Mouse (Mus musculus) adrenal gland, postnatal 14 days (tissue): ENCODE results near the gene Dhdh. TPM values are rescaled to one million over a fixed set of nuclear protein-coding genes. Genes with fewer than 3 reads are reported as not detected.
"Not testable (repeated sequence)": the region's sequence is repeated elsewhere in the genome, so short reads cannot be mapped to it uniquely, and the experiment has no call there.

ENCODE experiments used
- DNase-seq: peaks from one replicate; pipeline ENCODE4 v3.0.0; 2021; ENCODE audit warnings: mixed read lengths
- total RNA-seq: library from RNA; stranded (reverse); gene quantifications from 2 replicates; pipeline ENCODE4 v1.2.3, GENCODE M21; 2021

The Dhdh gene
- total RNA-seq, 1 experiment from 2014 or later = 54.1 TPM

DNA sequence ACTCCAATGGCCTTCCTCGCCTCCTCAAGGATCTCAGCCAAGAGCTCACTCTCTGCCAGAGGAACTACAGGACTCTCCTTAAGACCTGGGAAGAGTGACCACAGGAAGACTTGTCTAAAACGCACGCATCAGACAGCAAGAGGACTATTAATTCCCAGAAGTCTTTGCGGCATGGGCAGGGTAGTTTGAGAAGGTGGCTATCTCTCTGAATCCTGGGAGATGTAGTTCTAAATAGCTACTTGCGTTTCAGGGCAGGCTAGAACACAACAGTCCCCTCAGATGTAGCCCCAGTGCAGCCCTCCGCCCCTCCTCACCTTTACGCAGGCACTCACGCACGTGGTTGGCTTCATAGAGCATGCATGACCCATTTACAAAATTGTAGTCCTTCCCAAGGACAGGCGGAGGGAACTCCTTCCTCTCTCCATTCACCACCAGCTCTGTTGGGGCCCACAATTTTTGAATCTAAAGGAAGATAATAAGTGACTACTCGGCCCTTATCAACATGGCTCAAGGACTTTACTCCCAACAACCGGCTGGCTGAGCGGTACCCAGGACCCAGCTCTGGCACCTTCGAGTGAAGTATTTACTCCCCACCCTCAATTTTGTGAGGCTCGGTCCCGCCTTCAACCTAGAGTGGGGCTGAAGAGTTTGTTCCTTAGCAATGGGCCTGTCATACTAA is 13.2 kb downstream of the Dhdh start:
- peak; percentile 53 for DNase-seq

DNA sequence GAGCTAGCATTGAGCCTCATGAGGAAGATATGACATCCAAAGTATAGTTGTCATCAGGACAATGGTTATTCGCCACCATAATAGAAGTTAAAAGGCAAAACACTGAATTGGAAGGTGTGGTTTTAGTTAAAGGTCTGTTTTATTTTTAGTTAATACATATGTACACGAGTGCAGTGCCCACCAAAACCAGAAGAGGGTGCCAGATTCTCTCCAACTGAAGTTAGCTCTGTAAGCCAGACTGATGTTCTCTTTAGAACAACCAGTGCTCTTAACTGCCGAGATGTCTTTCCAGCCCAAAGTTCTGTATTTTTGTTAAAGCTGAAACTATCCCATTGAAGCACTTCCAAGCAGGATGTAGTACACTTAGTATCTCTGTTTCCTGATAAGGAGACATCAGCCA is 17.7 kb downstream of the Dhdh start:
- peak; percentile 77 for DNase-seq

DNA sequence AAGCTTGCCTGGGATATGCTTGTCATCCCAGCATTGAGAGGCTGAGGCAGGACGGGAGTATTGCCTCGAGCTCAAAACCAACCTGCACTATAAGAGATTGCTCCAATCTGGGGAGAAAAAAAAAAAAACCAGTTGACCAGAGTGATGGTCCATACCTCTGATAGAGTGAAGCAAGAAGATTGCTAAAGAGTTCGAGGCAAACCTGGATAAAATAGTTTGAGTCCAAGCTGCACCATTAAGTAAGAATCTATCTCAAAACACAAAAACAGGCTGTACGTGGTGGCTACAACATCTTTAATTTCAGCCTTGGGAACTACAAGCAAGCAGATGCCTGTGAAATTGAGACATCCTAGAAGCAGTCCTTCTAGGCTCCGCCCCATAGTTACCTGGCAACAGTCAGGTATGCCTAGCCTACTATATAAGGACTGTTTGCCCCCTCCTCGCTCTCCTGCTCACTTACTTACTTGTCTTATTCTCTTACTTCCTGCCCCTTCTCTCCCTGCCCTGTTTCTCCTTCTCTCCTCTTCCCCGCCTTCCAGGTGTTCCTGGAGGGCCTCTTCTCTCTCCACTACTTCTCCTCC is 21.4 kb downstream of the Dhdh start:
- no peak for DNase-seq

DNA sequence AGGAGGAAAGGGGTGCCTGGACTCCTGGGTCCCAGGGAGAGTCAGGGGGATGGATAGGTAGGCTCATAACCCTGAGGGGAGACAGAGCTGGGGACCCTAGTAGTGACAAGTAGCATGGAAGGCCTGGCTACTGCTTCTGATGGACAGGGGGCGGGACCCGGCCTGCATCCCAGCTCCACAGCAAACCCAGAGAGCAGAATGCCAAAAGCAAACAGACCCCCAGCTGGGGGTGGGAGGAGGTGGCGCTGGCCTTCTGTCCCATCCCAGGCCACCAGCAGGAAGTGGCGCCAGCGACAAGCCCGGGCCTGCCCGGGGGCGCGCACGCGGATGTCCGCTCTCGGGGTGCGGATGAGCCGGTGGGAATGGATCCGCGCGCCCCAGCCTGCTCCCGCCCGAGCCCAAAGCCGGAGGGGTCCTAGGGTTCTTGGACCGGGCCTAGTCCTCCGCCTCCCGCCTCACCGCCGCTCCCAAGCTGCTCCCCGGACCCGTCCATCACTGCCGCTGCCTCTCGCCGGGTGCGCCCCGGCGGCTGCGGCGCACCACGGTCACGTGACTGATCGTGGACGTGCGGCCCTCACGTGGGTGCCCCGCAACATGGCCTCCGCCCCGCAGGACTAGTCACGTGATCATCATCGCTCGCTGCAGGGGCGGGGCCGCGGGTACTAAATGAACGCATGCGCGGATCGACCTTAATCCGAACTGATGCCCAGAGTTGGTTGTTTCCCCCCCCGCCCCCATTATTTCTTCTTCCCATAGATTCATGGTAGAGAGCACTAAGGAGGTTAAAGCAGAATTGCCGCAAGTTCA is 22.1 kb downstream of the Dhdh start, which contains the start of gene Bax:
Gene Bax, minus strand, starts transcription at position 616 of the 807 bp plus-strand sequence.
- peak; percentile 97 for DNase-seq

DNA sequence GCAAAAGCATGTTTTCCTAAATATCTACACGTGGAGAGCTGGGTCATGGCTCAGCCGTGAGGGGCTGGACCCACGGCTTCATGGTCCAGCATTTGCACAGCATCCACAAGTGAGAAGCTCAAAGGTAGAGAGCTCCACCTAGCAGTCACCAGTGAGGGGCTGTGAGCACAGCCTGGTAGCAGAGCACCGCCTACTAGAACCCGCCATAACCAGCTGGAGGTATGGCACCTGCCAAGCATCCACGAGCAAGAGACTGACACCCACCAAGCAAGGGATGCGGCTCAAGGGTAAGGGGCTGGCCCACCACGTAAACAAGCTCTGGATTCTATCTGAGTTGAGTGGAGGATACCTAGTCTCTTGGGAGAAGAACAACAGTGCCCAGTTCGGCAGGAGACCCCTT is 23.1 kb downstream of the Dhdh start:
- no peak for DNase-seq

DNA sequence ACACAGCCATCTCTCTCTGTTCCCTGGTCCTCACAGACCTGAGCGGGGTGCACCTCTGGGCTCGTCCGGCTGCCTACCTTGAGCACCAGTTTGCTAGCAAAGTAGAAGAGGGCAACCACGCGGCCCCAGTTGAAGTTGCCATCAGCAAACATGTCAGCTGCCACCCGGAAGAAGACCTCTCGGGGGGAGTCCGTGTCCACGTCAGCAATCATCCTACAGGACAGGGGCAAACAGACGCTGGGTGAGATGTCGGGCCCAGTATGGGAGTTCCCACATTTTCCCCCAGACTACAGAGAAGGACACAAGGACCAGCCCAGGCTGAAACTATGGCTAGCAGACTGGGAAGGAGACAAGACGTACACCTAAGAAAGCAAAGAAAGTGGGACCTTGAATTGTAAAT is 23.5 kb downstream of the Dhdh start:
- DNase-seq = no peak

DNA sequence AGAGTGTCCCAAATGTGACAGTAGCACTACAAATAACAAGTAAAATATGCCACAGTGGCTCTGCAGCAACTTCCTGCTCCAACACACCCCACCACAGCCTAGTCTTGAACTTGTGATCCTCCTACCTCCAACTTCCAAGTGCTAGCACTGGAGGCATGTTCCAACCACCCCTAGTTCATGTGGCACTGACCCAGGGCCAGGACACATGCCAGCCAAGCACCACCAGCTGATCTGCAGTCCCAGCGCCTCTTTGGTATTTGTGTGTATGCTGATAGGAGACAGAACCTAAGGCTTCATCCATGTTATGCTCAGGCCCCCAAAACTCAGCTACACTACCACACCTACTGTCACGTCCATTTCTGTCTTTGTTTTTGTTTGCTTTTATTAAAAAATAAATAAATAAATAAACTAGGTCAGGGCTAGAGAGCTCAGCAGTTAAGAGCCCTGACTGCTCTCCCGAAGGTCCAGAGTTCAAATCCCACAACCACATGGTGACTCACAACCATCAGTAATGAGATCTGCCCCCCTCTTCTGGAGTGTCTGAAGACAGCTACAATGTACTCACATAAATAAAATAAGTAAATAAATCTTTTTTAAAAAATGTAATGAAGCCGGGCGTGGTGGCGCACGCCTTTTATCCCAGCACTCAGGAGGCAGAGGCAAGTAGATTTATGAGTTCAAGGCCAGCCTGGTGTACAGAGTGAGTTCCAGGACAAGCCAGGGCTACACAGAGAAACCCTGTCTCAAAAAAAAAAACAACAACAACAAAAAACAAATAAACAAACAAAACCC is 24.4 kb downstream of the Dhdh start:
- DNase-seq = no peak

DNA sequence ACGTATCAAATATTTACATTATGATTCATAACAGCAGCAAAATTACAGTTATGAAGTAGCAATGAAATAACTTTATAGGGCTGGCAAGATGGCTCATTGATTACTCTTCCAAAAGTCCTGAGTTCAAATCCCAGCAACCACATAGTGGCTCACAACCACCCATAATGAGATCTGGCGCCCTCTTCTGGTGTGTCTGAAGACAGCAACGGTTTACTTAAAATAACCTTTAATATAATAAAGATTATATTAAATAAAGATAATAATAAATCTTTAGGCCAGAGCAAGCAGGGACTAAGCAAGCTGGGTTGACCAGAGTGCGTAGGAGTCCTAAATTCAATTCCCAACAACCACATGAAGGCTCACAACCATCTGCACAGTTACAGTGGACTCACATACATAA is 25.7 kb downstream of the Dhdh start:
- DNase-seq = not testable (repeated sequence)

DNA sequence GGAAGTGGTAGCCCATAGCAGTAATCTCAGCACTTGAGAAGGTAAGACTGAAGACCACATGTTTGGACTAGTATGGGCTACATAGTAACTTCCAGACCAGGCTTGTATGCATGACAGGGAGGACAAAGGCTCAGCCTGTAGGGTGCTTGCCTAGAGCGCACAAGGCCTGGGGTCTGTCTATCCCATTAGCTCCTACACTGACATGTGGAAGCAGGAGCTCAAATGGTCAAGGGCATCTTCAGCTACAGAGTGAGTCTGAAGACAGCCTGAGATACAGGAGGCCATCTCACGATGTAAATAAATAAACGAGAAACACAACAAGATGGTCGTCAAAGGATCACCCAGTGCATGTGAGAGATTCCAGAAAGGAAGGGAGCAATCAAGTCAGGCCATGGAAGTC is 26.3 kb downstream of the Dhdh start:
- no peak for DNase-seq

DNA sequence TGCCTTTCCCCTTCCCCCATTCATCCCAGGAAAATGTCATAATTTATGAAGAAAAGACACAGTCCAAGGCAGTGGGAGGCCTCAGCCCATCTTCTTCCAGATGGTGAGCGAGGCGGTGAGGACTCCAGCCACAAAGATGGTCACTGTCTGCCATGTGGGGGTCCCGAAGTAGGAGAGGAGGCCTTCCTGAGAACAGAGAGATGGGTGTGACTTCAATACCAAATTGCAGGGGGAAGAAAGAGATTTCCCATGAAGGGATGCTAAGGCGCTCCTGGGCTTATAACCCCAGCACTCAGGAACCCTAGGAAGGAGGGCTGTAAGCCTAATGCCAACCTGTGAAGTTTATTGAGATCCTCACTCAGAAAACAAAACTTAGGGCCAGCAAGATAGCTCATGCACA is 26.8 kb downstream of the Dhdh start:
- no peak for DNase-seq

DNA sequence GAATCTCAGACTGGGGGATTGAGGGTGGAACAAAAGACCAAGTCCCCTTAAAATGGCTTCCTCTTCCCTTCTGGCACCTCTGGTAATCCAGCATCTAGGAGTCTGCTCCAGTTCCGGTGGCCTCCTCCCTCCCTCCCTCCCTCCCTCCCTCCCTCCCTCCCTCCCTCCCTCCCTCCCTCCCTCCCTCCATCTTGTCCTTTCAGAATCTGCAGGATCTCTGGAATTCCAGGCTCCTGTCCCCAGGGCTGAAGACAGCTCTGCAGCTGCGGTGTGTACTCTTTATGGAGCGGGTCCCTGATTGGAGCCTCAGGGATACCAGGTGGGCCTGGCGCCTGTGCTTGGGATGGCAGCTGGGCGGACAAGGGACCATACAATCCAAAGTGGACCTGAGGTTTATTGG is 27.3 kb downstream of the Dhdh start:
- no peak for DNase-seq

DNA sequence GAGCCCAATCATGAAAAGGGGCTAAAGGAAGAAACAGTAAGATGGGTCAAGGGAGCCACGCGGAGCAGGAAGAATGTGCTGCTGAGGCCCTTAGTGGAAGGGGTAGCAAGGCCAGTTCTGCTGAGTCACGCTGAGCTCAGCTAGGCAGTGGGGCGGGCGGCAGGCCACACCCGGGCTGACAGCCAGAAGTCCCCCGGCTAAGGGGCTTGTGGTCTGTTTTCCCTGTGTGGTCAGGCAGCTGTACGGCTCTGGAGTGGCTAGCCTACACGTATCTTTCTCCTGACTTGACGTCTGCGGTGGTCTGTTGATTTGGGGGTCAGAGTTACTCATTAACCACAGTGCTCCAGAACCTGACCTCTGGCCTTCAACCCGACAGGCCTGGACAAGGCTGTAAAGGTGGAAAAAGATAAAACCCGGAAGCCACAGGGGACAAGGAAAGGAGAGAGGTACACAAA is 27.7 kb downstream of the Dhdh start:
- peak; percentile 82 for DNase-seq

DNA sequence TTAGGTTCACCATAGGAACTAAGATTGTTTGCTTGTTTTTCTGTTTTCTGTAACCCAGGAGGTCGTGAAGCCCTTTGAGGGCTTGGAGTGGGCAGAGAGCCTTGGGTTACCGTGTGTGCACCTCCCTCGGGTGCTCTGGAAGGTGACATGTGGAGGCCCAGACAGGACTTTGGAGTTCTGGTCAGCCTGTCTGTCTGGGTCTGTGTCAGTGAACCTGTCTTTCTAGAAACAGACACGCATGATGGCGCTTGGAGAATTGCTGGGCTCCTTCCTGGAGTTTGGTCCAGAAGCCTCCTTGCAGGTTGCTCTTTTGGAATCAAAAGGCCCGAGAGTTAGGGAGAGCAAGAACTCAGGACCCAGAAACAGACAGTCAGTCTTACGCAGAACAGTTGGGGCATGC is 28.2 kb downstream of the Dhdh start:
- DNase-seq = no peak

DNA sequence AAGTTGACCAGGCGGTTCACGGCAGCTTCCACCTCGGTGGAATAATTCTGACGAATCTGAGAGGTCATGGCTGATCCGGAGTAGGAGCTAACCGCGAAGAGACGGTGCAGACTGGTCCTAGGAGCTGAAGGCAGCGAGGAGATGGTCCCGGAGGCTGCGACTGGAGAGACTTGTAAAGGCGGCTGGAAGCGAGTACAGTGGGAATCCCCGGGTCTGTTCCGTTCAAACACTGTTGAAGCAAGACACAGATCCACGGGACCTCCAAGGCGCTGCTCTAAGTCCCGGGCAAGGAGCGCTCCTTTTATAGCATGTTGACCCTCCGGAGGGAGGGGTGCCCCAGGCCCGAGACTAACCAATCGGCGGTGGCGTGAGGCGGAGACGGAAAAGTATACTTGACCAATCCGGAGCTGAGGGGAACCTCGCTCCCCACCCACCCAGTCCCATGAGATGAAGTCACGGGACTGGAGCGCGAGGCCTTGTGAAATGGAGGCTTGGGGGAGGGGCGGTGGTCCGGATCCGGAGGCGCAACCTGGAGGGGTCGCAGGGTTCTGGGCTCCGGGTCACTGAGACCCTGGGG is 29.0 kb downstream of the Dhdh start, which contains the start of gene Ftl1:
Gene Ftl1, minus strand, starts transcription at position 321 of the 577 bp plus-strand sequence.
- DNase-seq = peak; percentile 98

DNA sequence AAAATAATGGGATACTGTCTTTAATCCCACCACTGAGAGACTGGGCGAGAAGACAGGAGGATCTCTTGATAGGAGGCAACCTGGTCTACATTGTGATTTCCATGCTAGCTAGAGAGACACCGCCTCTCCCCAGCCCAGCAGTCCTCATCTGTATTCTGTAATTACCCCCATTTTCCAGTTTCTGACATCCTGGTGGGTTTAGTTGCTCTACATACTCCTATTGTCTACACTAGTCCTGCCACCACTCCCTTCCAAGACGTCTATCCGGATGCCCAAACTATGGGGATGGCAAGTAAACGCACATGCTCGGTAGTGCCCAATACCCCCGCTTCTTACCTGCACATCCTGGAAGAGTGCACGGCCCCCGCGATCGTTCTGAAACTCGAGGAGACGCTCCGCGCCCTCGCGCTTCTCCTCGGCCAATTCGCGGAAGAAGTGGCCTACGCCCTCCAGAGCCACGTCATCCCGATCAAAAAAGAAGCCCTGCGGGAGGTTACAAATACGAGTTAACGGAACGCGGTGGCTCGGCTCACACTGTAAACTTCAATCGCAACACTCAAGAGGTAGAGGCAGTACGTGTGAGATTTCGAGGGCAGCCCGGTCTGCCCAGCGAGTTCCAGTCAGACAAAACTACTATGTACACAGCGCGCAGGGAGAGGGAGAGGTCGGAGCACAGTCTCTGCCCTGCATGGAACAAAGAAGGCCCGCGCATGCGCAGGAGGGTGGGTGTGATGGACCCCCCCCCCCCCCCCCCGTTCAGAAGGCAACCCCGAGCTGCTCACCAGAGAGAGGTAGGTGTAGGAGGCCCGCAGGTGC is 29.6 kb downstream of the Dhdh start:
- DNase-seq = peak; percentile 94

DNA sequence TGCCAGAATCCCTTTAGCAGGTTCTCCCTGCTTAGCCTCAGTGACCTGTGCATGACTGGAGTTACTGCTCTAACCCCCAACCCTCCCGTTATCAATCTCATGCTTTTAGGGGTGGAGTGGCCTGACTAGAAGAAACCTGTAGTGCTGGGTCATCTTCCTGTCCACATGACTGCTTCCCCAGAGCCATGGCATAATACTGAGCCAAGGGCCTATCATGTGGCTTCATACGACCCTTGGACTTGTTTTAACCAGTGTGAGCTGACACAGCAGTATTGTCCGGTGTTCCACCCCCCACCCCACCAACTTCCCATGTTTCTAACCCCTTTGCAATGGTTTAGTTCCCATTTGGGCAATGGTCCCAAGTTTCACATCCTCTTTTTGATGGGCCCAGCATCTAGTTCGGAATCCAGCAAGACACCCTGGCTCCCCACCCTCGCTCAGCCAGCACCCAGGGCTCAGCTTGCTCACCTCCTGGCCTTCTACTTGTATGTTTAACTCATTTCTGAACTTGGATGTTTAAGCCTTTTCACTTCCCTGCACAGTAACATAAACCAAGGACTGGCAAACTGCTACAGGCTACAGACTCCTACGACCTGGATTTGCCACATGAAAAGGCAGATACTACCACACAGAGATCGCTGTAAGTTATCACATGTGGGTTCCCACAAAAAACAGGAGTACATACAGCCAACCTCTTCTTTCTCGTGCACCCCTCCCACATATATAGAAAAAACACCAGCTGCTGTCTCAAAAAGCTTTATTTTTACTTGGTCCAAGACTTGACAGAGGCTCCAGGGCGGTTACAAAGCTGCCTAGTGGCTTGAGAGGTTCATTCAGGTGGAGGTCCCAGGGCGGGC is 31.2 kb downstream of the Dhdh start:
- DNase-seq = peak; percentile 42

DNA sequence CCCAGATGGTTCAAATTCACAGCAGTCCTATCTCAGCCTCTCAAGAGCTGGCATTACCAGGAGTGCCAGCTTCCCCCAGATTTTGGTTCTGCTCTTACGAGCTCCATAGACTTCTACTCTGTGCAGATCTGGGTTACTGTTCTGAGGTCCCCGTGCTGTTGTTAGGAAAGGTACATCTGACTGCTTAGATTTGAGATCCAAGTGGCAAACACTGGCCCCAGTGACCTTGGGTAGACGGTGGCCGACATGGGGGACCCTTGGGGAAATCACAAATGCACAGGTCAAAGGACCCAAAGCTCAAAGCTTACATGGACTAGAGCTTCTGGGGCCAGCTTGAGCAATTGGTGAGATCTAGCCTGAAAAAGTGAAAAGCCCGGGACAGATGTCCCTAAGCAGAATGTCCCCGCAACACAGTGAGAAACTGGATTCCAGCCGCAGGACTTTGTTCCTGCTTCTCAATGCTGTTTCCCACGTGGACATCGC is 31.8 kb downstream of the Dhdh start:
- DNase-seq = no peak

DNA sequence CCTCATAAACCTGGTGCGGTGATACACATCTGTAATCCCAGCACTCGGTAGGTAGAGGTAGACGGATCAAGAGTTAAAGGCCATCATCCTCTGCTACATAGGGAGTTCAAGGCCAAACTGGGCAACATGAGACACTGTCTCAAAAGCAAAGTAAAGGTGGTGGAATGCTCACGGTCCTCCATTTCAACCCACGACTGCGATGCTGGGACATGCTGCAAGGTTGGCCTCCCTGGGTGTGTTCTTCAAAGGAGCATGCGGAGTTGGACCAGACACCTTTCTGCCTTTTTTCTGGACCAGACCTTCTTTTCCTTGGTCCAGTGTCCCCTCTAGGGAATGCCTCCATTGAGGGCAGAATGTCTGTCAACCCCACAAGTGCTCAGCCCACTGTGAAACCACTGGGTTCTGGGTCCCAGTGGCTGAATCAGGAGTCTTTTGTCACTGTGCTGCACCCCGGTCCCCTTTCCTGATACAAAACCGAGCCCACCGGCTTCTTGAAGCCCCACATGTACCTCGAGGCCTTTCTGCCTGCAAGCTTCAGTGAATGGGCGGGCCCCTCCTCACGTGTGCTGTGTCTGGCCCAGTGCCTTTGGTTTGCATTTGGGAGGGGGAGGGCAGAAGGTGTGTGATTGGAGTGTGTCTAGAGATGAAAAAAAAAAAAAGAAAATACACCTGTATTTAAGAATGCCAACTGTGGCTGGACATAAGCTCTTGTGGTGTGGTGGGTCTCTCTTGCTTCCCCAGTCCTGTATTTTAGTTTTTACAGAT is 32.5 kb downstream of the Dhdh start:
- DNase-seq = no peak

DNA sequence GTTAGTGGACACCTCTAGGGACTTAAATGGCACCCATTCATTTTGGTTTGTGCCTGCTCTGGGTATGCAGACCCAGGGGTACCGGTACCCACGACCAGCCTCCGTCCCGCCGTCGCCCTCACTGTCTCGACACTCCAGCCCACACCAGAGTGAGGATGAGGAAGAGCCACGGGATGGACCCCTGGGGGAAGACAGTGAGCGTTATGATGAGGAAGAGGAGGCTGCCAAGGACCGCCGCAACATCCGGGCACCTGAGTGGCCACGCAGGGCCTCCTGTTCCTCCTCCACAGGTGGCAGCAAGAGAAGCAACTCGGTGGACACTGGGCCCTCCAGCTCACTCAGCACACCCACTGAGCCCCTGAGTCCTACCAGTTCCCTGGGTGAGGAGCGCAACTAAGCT is 33.6 kb downstream of the Dhdh start:
- DNase-seq = no peak
